In the genomic region with DNA sequence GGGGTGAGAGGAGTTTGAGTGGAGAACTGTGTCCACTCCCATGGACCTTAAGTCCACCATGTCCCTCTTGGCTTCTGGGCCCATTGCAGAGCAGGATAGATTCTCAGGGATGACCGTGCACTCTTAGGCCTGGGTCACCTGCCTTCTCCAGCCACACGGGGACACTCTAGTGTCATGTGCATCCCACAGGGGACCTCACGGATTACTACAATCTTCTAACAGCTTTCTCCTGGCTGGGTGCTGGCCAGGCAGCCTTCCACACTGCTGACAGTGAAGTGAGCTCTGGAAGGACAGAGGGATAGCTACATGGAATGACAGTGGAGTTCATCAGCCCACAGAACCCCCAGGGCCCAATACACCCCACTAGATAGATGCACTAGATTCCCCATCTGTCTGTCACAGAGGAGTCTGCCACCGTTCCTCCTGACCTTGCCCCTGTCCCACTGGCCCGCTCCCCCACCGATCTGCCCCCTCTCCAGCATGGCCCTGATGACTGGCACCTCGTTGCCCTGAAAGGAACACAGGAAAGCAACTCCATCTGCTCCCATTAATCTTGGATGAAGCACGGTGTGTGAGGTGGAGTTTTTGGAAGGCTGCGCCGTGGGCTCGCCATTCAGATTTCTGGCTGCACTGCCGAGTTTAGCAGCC, we compare ENCODE assay signal across 14 mouse cellular contexts.
DNase-seq lines count a peak whose midpoint lies in the region; ATAC-seq and TF ChIP-seq lines count a peak whose summit lies in the region.
"Had no signal": no experiment of that assay in that cellular context is flagged by ENCODE, and none has a peak within 500 bp of the region (broad histone marks: within the 10 kb centered on the region; RNA-seq: fewer than 3 reads in every experiment).

No protein-coding gene starts in this region.

- WGBS in lung, postnatal 0 days = 67% methylated on average over 12 of the region's 12 CpGs
- 74% methylated on average over 12 of the region's 12 CpGs for WGBS in stomach, postnatal 0 days

- no peaks in the 10 kb centered on the region for H3K4me1 ChIP-seq in lung, postnatal 0 days (ENCODE audit: insufficient read depth, low read depth, low read length)
- no peaks in the 10 kb centered on the region; the same call in 1 of the 2 replicates for H3K4me1 ChIP-seq in stomach, postnatal 0 days (replicated peaks; ENCODE audit: control insufficient read depth, insufficient read depth)
- H3K4me1 ChIP-seq: neural tube, embryonic 12.5 days had no signal

- intact Hi-C loops in heart, postnatal 10 days (cut with DNase I) = loop anchor here (5.0 kb wide), 1 partner anchor 59 kb away; no protein-coding TSS in a partner anchor

- no peak overlapping the region for H3K27ac ChIP-seq in lung, postnatal 0 days (ENCODE audit: low read length)
- H3K27ac ChIP-seq in stomach, postnatal 0 days (replicated peaks) = no peak overlapping the region
- H3K27ac ChIP-seq: forebrain, embryonic 10.5 days; neural tube, embryonic 12.5 days had no signal

- H3K4me2 ChIP-seq in lung, postnatal 0 days (replicated peaks; ENCODE audit: low read depth, low read length) = no peak overlapping the region
- H3K4me2 ChIP-seq in stomach, postnatal 0 days (replicated peaks; ENCODE audit: low read depth) = no peak overlapping the region
- H3K4me2 ChIP-seq: neural tube, embryonic 12.5 days had no signal

- DNase-seq in cerebellum, adult 11 months = peak; percentile 41
- no peak for DNase-seq in cerebellum, postnatal 4 days (ENCODE audit: low spot score in 2 of 2)
- peak; percentile 50 to 62 for DNase-seq in heart, postnatal 10 days
- DNase-seq in heart, adult 9 months (ENCODE audit: low spot score in 2 of 2) = no peak
- DNase-seq in lung, postnatal 0 days (ENCODE audit: low spot score) = no peak
- no peak for DNase-seq in lung, postnatal 14 days
- no peak for DNase-seq in stomach, postnatal 0 days (ENCODE audit: low spot score)
- no peak for DNase-seq in layer of hippocampus, adult 18-20 months (ENCODE audit: low spot score in 2 of 2)
- DNase-seq: lung, adult 18-20 months; spleen, adult 18-20 months had no signal

- H3K27me3 ChIP-seq in lung, postnatal 0 days (replicated peaks; ENCODE audit: insufficient read depth, low read length) = no peaks in the 10 kb centered on the region
- no peaks in the 10 kb centered on the region for H3K27me3 ChIP-seq in stomach, postnatal 0 days (ENCODE audit: control insufficient read depth, insufficient read depth, low read length)
- H3K27me3 ChIP-seq: neural tube, embryonic 12.5 days; Patski had no signal

- ATAC-seq in lung, postnatal 0 days = no peak
- ATAC-seq in stomach, postnatal 0 days (ENCODE audit: low FRiP score, low TSS enrichment) = no peak
- ATAC-seq: hindbrain, embryonic 16.5 days; Patski had no signal

- H3K4me3 ChIP-seq in lung, postnatal 0 days (ENCODE audit: low read depth, low read length) = no peak overlapping the region
- no peak overlapping the region for H3K4me3 ChIP-seq in stomach, postnatal 0 days (ENCODE audit: low read depth, low read length)
- H3K4me3 ChIP-seq: forebrain, embryonic 10.5 days; neural tube, embryonic 12.5 days had no signal

- no peak overlapping the region for H3K9ac ChIP-seq in lung, postnatal 0 days (replicated peaks; ENCODE audit: low read depth)
- H3K9ac ChIP-seq in stomach, postnatal 0 days (ENCODE audit: low read length) = no peak overlapping the region
- H3K9ac ChIP-seq: neural tube, embryonic 12.5 days had no signal

- no peaks in the 10 kb centered on the region for H3K9me3 ChIP-seq in lung, postnatal 0 days (ENCODE audit: low read length)
- H3K9me3 ChIP-seq in stomach, postnatal 0 days (ENCODE audit: control insufficient read depth, low read length) = no peaks in the 10 kb centered on the region
- H3K9me3 ChIP-seq: forebrain, embryonic 10.5 days; neural tube, embryonic 12.5 days had no signal

- TF ChIP-seq EP300 in lung, postnatal 0 days (IDR thresholded peaks at IDR 0.05) = no peak
- no peak for TF ChIP-seq EP300 in stomach, postnatal 0 days (optimal IDR thresholded peaks at IDR 0.05)

- peak; percentile 38 for TF ChIP-seq CTCF in lung, postnatal 0 days (IDR thresholded peaks at IDR 0.05)
- peak; percentile 17; the same call in 1 of the 2 replicates for TF ChIP-seq CTCF in stomach, postnatal 0 days (IDR thresholded peaks at IDR 0.05; ENCODE audit: low read depth)

- no peaks in the 10 kb centered on the region for H3K36me3 ChIP-seq in lung, postnatal 0 days (ENCODE audit: insufficient read depth, low read length)
- H3K36me3 ChIP-seq in stomach, postnatal 0 days (ENCODE audit: control insufficient read depth, insufficient read depth, low read length) = no peaks in the 10 kb centered on the region
- H3K36me3 ChIP-seq: forebrain, embryonic 10.5 days; neural tube, embryonic 12.5 days had no signal

Comparison
In these comparisons a context has a peak if more than half of its experiments do, and no peak if none do; other contexts are left out.
1. DNase-seq: peak in cerebellum, adult 11 months (single experiment) and heart, postnatal 10 days (2 of 2); none in cerebellum, postnatal 4 days (0 of 2), heart, adult 9 months (0 of 2), lung, postnatal 0 days (single experiment), lung, postnatal 14 days (single experiment), stomach, postnatal 0 days (single experiment) and layer of hippocampus, adult 18-20 months (0 of 2).